Mouse (Mus musculus): ENCODE data around the gene Grk2.

- TF ChIP-seq POLR2A (IDR thresholded peaks at IDR 0.05; ENCODE audit: borderline replicate concordance, control insufficient read depth, low read depth, low read length), result no peak
- no peak for TF ChIP-seq CTCF (IDR thresholded peaks at IDR 0.05; ENCODE audit: control insufficient read depth, insufficient read depth, low read length)
Observed at GRCm38 (mm10) chr19:4265956-4266355, 40.1 kb downstream of the Grk2 start.

Measured in bone marrow, adult 2 months (tissue).